Mouse (Mus musculus) adrenal gland (tissue): ENCODE results near the gene Med13l.

Experiments used
- intact Hi-C: fragments of 180-260 bp; cut with DNase I; formaldehyde crosslinking; loops from one replicate; pipeline ENCODE4 v1.15.1; 2025

The Med13l gene

GRCm38 (mm10) chr5:118762499-118763185 is 202.2 kb downstream of the Med13l start:
- intact Hi-C loops, result loop anchor here (10.0 kb wide), 1 partner anchor 438 kb away; no protein-coding TSS in a partner anchor

- intact Hi-C loops, result loop anchor here (10.0 kb wide), 1 partner anchor 439 kb away; no protein-coding TSS in a partner anchor
These were observed 202.9 kb downstream of the Med13l start for GRCm38 (mm10) chr5:118763353-118763752.

DNA sequence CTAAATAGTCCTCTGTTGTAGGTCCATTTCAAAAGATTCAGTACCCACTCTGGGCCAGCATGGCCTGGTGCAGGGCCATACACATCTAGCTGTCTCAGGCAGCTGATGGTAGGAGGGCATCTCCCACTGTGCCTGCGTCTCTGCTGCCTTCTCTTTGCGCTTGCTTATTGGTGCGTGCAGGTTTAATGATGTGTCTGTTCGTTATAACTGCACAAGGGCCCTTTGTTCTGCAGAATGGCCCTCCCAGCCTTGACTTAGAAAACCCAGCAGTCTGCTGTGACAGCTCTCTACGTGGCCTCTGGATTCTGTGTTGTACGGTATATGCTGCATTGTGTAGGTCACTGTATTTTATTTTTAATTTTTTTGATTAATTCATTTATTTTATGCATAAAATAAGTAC is 208.7 kb downstream of the Med13l start:
- intact Hi-C loops, result loop anchor here (10.0 kb wide), 1 partner anchor 444 kb away; no protein-coding TSS in a partner anchor

- intact Hi-C loops, result loop anchor here (1.0 kb wide), 1 partner anchor 939 kb away; no protein-coding TSS in a partner anchor
These were observed 213.4 kb downstream of the Med13l start for GRCm38 (mm10) chr5:118773866-118774265.

DNA sequence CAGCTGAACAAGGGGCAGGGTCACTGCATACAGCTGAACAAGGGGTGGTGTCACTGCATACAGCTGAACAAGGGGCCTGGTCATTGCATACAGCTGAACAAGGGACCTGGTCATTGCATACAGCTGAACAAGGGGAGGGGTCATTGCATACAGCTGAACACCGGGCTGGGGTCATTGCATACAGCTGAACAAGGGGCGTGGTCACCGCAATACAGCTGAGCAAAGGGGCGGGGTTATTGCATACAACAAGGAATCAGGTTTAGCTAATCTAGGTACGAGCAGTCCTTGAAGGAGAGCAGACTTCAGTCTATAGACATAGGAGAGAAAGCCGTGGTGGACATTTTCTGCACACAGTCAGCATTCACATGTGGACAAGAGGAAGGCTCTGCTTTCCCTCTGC is 215.9 kb downstream of the Med13l start:
- intact Hi-C loops, result no loop called here

GRCm38 (mm10) chr5:118781598-118781997 is 221.1 kb downstream of the Med13l start:
- intact Hi-C loops, result loop anchor here (1.0 to 5.0 kb wide), 3 partner anchors 76 to 910 kb away; no protein-coding TSS in a partner anchor

DNA sequence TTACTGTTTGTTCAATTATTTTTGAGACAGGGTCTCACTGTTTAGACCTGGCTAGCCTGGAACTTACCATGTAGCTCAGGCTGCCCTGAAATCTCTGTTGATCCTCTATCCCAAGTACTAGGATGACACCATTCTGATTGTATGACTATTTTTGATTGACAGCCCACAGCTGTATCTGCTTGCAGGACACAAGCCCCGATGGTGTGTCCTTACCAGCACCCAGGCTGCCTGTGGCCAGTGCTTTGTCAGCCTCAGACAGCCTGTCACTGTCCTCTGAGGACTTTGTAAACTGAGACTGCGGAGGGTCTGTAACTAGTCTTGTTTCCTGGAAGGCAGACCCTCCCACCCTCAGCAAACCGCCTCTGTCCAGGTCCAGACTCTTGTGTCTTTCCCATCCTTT is 221.7 kb downstream of the Med13l start:
- intact Hi-C loops, result loop anchor here (5.0 kb wide), 2 partner anchors 75 to 90 kb away; no protein-coding TSS in a partner anchor

- intact Hi-C loops, result no loop called here
These were observed 228.7 kb downstream of the Med13l start for GRCm38 (mm10) chr5:118789226-118789625.

DNA sequence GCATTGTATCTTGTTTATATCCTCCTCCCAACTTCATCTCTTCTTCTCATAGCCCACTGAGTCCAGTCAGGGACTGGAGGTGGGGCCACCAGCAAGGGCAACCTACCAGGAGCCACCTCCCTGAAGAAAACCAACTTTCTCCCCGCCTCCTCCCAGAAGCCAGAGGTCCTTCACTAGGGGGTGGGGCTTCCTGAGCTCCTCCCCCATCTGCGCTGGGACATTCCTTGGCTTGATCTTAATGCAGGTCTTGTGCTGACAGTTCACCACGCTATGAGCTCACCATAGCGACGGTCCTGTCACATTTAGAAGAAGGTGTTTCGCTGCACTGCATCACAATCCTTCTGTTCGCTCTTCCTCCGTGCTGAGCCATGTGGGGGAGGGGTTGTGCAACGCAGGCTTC is 229.3 kb downstream of the Med13l start:
- intact Hi-C loops, result no loop called here

- intact Hi-C loops, result no loop called here
These were observed 237.3 kb downstream of the Med13l start for GRCm38 (mm10) chr5:118797811-118798210.

GRCm38 (mm10) chr5:118801592-118801991 is 241.1 kb downstream of the Med13l start:
- intact Hi-C loops, result no loop called here

DNA sequence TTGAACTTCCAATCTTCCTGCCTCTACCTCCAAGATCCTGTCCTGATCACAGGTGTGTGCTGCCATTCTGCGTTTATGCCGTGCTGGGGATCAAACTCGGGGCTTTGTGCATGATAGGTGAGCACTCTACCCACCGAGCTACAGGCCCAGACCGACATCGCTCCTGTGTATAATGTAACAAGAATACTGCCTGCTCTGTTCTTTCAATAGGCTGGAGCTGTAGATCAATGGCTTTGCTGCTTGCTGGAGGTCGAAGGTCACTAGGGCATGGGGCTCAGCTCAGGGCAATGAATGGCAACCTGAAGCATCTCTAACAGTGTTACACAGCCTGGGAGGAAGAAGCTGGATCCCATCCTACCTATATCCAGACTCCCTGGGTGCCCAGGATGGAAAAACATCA is 241.6 kb downstream of the Med13l start:
- intact Hi-C loops, result no loop called here

DNA sequence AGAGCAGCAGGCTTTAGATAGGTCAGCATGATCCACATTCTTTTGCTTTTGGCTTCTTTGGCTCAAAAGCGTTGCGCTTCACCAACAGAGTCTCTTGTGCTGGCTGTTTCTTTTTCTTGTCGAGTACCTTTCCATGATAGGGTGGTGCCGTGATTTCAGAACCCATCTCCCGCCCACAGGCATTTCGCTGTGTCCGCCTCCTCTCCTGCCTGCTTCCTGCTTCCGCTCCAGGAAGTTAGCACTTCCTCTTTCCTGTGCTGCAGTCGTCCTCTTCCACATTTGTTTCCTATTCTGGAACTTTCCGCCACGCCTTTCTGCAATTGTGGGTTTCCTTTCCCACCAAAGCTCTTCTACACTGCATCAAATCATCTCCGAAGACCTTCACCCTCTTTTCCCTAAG is 248.5 kb downstream of the Med13l start:
- intact Hi-C loops, result no loop called here

- intact Hi-C loops, result no loop called here
These were observed 249.1 kb downstream of the Med13l start for GRCm38 (mm10) chr5:118809588-118809987.

DNA sequence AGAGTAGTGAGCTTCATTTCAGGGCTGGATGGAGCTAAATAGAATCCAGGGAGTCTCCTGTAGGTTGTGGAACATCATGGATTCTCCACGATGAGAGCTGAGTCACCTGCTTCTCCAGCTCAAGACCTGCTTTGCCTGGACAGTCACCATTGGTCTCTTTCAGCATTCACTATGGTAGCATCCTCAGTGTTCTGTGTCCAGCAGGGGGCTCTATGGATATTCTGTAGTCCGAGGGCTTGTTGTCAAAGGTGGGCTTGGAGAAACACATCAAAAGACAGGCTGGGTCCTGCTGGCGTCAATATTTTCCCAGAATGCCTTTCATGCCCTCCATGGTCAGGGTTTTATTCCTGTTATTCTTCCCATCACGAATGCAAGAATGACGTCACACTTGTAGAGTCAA is 251.2 kb downstream of the Med13l start:
- intact Hi-C loops, result no loop called here

- intact Hi-C loops, result no loop called here
These were observed 251.9 kb downstream of the Med13l start for GRCm38 (mm10) chr5:118812421-118812820.

GRCm38 (mm10) chr5:118812947-118813401 is 252.5 kb downstream of the Med13l start:
- intact Hi-C loops, result no loop called here

DNA sequence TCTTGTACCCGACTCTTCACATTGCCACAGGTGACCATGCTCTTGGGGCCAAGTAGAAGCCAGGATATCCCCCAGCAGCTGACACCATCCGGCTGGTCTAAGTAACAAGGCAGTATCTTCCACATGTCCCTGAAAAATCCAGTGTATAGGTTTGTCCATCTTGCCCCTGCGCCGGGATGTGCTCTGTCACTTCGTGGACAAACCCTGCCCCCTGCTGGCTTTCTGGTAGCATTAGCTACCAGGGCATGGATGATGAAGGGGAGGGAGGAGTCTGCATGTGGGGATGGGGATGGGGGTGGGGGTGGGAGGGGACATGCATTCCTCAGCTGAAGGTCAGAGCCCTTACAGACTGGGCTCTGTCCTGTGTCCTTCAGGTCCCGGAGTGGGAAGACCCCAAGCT is 253.6 kb downstream of the Med13l start:
- intact Hi-C loops, result no loop called here
